Mouse (Mus musculus) kidney, postnatal 36 days (tissue): ENCODE measurements at regions not wholly inside any gene's neighbourhood (a gene's known extent, or its start where the extent isn't known, plus 50 kb on each side); places are given as distances from the start of the nearest gene placed in this dataset.

Experiments
- DNase-seq, 2 experiments: peaks; one replicate each; pipeline ENCODE4 v3.0.0; 2021 to 2022; ENCODE audit warnings: mixed read lengths in 2 of 2

- DNase-seq = no peak
These were observed 292.5 kb downstream of the Pdcd6ip start for GRCm38 (mm10) chr9:113415511-113415931.

GRCm38 (mm10) chr9:113414690-113415089 is 293.4 kb downstream of the Pdcd6ip start:
- no peak for DNase-seq

GRCm38 (mm10) chr9:113413851-113414250 is 294.2 kb downstream of the Pdcd6ip start:
- peak; percentile 5 to 9 for DNase-seq

GRCm38 (mm10) chr9:113411638-113412037 is 296.4 kb downstream of the Pdcd6ip start:
- no peak for DNase-seq

- DNase-seq = no peak
These were observed 299.5 kb downstream of the Pdcd6ip start for GRCm38 (mm10) chr9:113408521-113408920.

GRCm38 (mm10) chr9:113394320-113394719 is 313.7 kb downstream of the Pdcd6ip start:
- DNase-seq = no peak

- DNase-seq = no peak
These were observed 320.7 kb downstream of the Pdcd6ip start for GRCm38 (mm10) chr9:113387356-113387755.

- DNase-seq = no peak
These were observed 326.4 kb downstream of the Pdcd6ip start for GRCm38 (mm10) chr9:113381591-113382110.

GRCm38 (mm10) chr9:113380408-113381129 is 327.5 kb downstream of the Pdcd6ip start:
- no peak for DNase-seq

GRCm38 (mm10) chr9:113378525-113378924 is 329.5 kb downstream of the Pdcd6ip start:
- DNase-seq = no peak

- DNase-seq = no peak
These were observed 336.2 kb downstream of the Pdcd6ip start for GRCm38 (mm10) chr9:113371718-113372306.

GRCm38 (mm10) chr9:113347942-113348341 is 360.1 kb downstream of the Pdcd6ip start:
- DNase-seq = no peak

- DNase-seq = no peak
These were observed 361.5 kb downstream of the Pdcd6ip start for GRCm38 (mm10) chr9:113346531-113346930.

- no peak for DNase-seq
These were observed 365.9 kb downstream of the Pdcd6ip start for GRCm38 (mm10) chr9:113342131-113342530.

GRCm38 (mm10) chr9:113340838-113341237 is 367.2 kb downstream of the Pdcd6ip start:
- no peak for DNase-seq

- DNase-seq = no peak
These were observed 368.0 kb downstream of the Pdcd6ip start for GRCm38 (mm10) chr9:113340036-113340435.

- no peak for DNase-seq
These were observed 383.6 kb downstream of the Pdcd6ip start for GRCm38 (mm10) chr9:113324489-113324888.

- DNase-seq = no peak
These were observed 398.1 kb downstream of the Pdcd6ip start for GRCm38 (mm10) chr9:113309707-113310574.

- DNase-seq = no peak
These were observed 402.3 kb downstream of the Pdcd6ip start for GRCm38 (mm10) chr9:113305761-113306160.

GRCm38 (mm10) chr9:113302429-113302828 is 405.6 kb downstream of the Pdcd6ip start:
- DNase-seq = no peak

GRCm38 (mm10) chr9:113300846-113301245 is 407.2 kb downstream of the Pdcd6ip start:
- DNase-seq = peak in 1 of 2 experiments; percentile 33

- DNase-seq = no peak
These were observed 408.2 kb downstream of the Pdcd6ip start for GRCm38 (mm10) chr9:113299900-113300299.

GRCm38 (mm10) chr9:113295850-113296467 is 412.1 kb downstream of the Pdcd6ip start:
- no peak for DNase-seq
